In the genomic region with DNA sequence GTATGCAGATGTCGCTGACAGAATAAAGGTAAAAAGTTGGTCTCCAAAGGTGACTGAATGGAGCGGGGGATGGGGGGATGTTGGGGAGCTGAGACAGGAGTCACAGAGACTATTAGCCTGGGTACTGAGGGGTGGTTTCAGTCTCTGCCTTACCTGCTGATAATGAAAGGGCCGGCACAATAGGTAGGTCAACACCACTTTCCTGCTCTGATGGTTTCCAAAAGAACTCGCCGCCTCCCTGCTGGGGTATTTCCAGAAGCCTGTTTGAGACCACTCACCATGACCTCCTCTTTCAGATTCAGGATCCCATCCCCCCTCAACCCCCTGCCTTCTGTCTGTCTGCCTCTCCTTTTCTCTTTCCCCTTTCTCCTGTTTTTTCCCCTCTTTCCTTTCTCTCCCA, we compare ENCODE assay signal across 27 mouse cellular contexts. TPM values are rescaled to one million over a fixed set of nuclear protein-coding genes. Genes with fewer than 3 reads are reported as not detected.
DNase-seq lines count a peak whose midpoint lies in the region; ATAC-seq and TF ChIP-seq lines count a peak whose summit lies in the region.
"Had no signal": no experiment of that assay in that cellular context is flagged by ENCODE, and none has a peak within 500 bp of the region (broad histone marks: within the 10 kb centered on the region; RNA-seq: fewer than 3 reads in every experiment).

No protein-coding gene starts in this region.

- 28% methylated on average over 5 of the region's 5 CpGs for WGBS in heart, embryonic 13.5 days
- WGBS in kidney, embryonic 16.5 days = 30% methylated on average over 5 of the region's 5 CpGs

- TF ChIP-seq CTCF in C2C12 (IDR thresholded peaks at IDR 0.05; ENCODE audit: control insufficient read depth, insufficient read depth, insufficient read length) = no peak

- no peak for ATAC-seq in heart, embryonic 13.5 days (ENCODE audit: extremely low read depth, insufficient number of reproducible peaks, low FRiP score, low TSS enrichment)
- ATAC-seq in kidney, embryonic 16.5 days (ENCODE audit: low FRiP score, low TSS enrichment) = no peak
- ATAC-seq: forebrain, embryonic 14.5 days; inflammation-experienced regulatory T-cells, adult 6 months had no signal

- no peak overlapping the region for H3ac ChIP-seq in C2C12 (ENCODE audit: control insufficient read depth, insufficient read length, low read depth)

- H3K4me2 ChIP-seq in heart, embryonic 13.5 days = no peak overlapping the region
- no peak overlapping the region for H3K4me2 ChIP-seq in kidney, embryonic 16.5 days (replicated peaks; ENCODE audit: low read depth, low read length)
- H3K4me2 ChIP-seq: embryonic facial prominence, embryonic 13.5 days; hindbrain, embryonic 14.5 days; liver, embryonic 15.5 days; midbrain, embryonic 12.5 days had no signal

- no peak overlapping the region for H3K9ac ChIP-seq in heart, embryonic 13.5 days
- no peak overlapping the region for H3K9ac ChIP-seq in kidney, embryonic 16.5 days (replicated peaks; ENCODE audit: low read length)
- H3K9ac ChIP-seq: embryonic facial prominence, embryonic 13.5 days; hindbrain, embryonic 14.5 days; liver, embryonic 15.5 days; midbrain, embryonic 12.5 days had no signal

- H3K27ac ChIP-seq in heart, embryonic 13.5 days (replicated peaks) = peak overlapping the region; percentile 30; the same call in 1 of the 2 replicates
- H3K27ac ChIP-seq in kidney, embryonic 16.5 days (ENCODE audit: low read length) = peak overlapping the region; percentile 14; the same call in 1 of the 2 replicates
- H3K27ac ChIP-seq: embryonic facial prominence, embryonic 13.5 days; hindbrain, embryonic 14.5 days; limb, embryonic 10.5 days; liver, embryonic 15.5 days; midbrain, embryonic 12.5 days had no signal

- no peak for DNase-seq in heart, adult 11 months
- no peak for DNase-seq in kidney, adult 9 months
- peak; percentile 96 for DNase-seq in ES-CJ7 (ENCODE audit: low read depth, low spot score)
- no peak for DNase-seq in left cerebral cortex, postnatal 36 days (ENCODE audit: low spot score in 2 of 2)
- no peak for DNase-seq in frontal cortex, postnatal 10 days (ENCODE audit: low spot score in 2 of 2)
- DNase-seq: adrenal gland, postnatal 25 days; cerebellum, adult 8-10 months; cerebellum, postnatal 36 days; embryo, embryonic 11 days; gastrocnemius, postnatal 10 days; kidney, adult 2 months; liver; retina, postnatal 1 day; right cerebral cortex, postnatal 25 days; thymus, adult 18-20 months; thymus, postnatal 36 days had no signal

- peaks cover 5% of the 10 kb centered on the region for H3K79me3 ChIP-seq in C2C12 (ENCODE audit: low read depth)

- no peaks in the 10 kb centered on the region for H3K36me3 ChIP-seq in heart, embryonic 13.5 days
- H3K36me3 ChIP-seq in kidney, embryonic 16.5 days (ENCODE audit: insufficient read depth, low read length) = no peaks in the 10 kb centered on the region
- no peaks in the 10 kb centered on the region for H3K36me3 ChIP-seq in C2C12 (ENCODE audit: control insufficient read depth, insufficient read depth)
- H3K36me3 ChIP-seq: embryonic facial prominence, embryonic 13.5 days; limb, embryonic 10.5 days; liver, embryonic 15.5 days; midbrain, embryonic 12.5 days had no signal

- intact Hi-C loops in left cerebral cortex, postnatal 36 days (cut with DNase I) = no loop called here

- H3K79me2 ChIP-seq in C2C12 (ENCODE audit: control insufficient read depth, insufficient read depth) = no peaks in the 10 kb centered on the region

- H3K4me1 ChIP-seq in heart, embryonic 13.5 days = peaks cover 14% of the 10 kb centered on the region
- peaks cover 16% of the 10 kb centered on the region for H3K4me1 ChIP-seq in kidney, embryonic 16.5 days (ENCODE audit: insufficient read depth, low read length)
- H3K4me1 ChIP-seq: liver, embryonic 15.5 days had no signal

- H3K27me3 ChIP-seq in heart, embryonic 13.5 days (replicated peaks) = no peaks in the 10 kb centered on the region
- H3K27me3 ChIP-seq in kidney, embryonic 16.5 days (ENCODE audit: insufficient read depth, low read length) = peaks cover 2% of the 10 kb centered on the region; the same call in 1 of the 2 replicates
- no peaks in the 10 kb centered on the region for H3K27me3 ChIP-seq in C2C12 (ENCODE audit: control insufficient read depth, insufficient read depth, insufficient read length)
- H3K27me3 ChIP-seq: CH12.LX had no signal

- no peak overlapping the region for H3K4me3 ChIP-seq in heart, embryonic 13.5 days
- no peak overlapping the region for H3K4me3 ChIP-seq in kidney, embryonic 16.5 days (ENCODE audit: low read length)
- peak overlapping the region; percentile 32 for H3K4me3 ChIP-seq in C2C12 (ENCODE audit: insufficient read depth, poor library complexity, severe bottlenecking)
- H3K4me3 ChIP-seq: embryonic facial prominence, embryonic 13.5 days; limb, embryonic 10.5 days; liver, embryonic 15.5 days; midbrain, embryonic 12.5 days had no signal

- no peaks in the 10 kb centered on the region for H3K9me3 ChIP-seq in heart, embryonic 13.5 days
- no peaks in the 10 kb centered on the region for H3K9me3 ChIP-seq in kidney, embryonic 16.5 days (ENCODE audit: low read length)
- H3K9me3 ChIP-seq: embryonic facial prominence, embryonic 13.5 days; limb, embryonic 10.5 days; liver, embryonic 15.5 days; midbrain, embryonic 12.5 days had no signal

TF ChIP-seq in C2C12, 6 proteins besides CTCF, POLR2A, EP300 and RAD21:
- TF ChIP-seq CEBPB (IDR thresholded peaks at IDR 0.05; ENCODE audit: low read depth) = no peak
- TF ChIP-seq USF1 (IDR thresholded peaks at IDR 0.05; ENCODE audit: low read depth) = no peak
- TF ChIP-seq MAX (IDR thresholded peaks at IDR 0.05) = no peak

RNA-seq across cellular contexts. Expression of gene Nav2, which starts 9.5 kb away (rescaled TPM):
- 25.3 and 26.1 TPM in 2 replicates for polyA plus RNA-seq in heart, embryonic 13.5 days (2015; fragmentation: Nextera tagmentation; extraction: Ambion mirVana)
- 22.6 and 32.8 TPM in 2 replicates for polyA plus RNA-seq in kidney, embryonic 16.5 days (2015; fragmentation: Nextera tagmentation; extraction: Ambion mirVana)
- 4.7 TPM for polyA plus RNA-seq in C2C12 (2012; fragmentation: generic; extraction: Trizol)
- 100 to 1,000 TPM in 1 of 2 experiments, 10 to 100 TPM in 1; 62.0 to 120 TPM for total RNA-seq in left cerebral cortex, postnatal 36 days (2021)

RNA-seq across cellular contexts. Expression of gene E2f8, which starts 36.6 kb away (rescaled TPM):
- polyA plus RNA-seq in heart, embryonic 13.5 days (2015; fragmentation: Nextera tagmentation; extraction: Ambion mirVana) = 18.6 and 19.9 TPM in 2 replicates
- 16.5 and 22.4 TPM in 2 replicates for polyA plus RNA-seq in kidney, embryonic 16.5 days (2015; fragmentation: Nextera tagmentation; extraction: Ambion mirVana)
- polyA plus RNA-seq in C2C12 (2012; fragmentation: generic; extraction: Trizol) = 28.2 TPM
- under 1 TPM; 0.25 to 0.27 TPM for total RNA-seq in left cerebral cortex, postnatal 36 days (2021)
